Mouse (Mus musculus) forebrain, embryonic 11.5 days (tissue): ENCODE measurements around the gene Fgf6. TPM values are rescaled to one million over a fixed set of nuclear protein-coding genes. Genes with fewer than 3 reads are reported as not detected.

ENCODE experiments used
- ATAC-seq: fragments of 200-750 bp; cut with Nextera tagmentation; replicated peaks from 2 replicates; pipeline ENCODE4 v1.8.0; 2017; ENCODE audit warnings: moderate TSS enrichment; ENCODE audit not compliant: low FRiP score
- DNase-seq: peaks from one replicate; pipeline ENCODE4 v3.0.0-alpha.2; 2017; ENCODE audit warnings: low spot score
- H3K27ac ChIP-seq: fragments of 300-500 bp; sonication (generic); 2 replicates; pipeline ENCODE4 v1.5.1; 2014; ENCODE audit warnings: low read depth, low read length
- H3K27me3 ChIP-seq: fragments of 300-500 bp; sonication (generic); 2 replicates; pipeline ENCODE4 v1.6.1; 2014; ENCODE audit warnings: mild to moderate bottlenecking, low read length, mixed read lengths; ENCODE audit not compliant: control insufficient read depth, insufficient read depth
- H3K36me3 ChIP-seq: fragments of 300-500 bp; sonication (generic); 2 replicates; pipeline ENCODE4 v1.6.1; 2014; ENCODE audit warnings: mild to moderate bottlenecking, low read length, moderate library complexity, mixed read lengths; ENCODE audit not compliant: control insufficient read depth, insufficient read depth
- H3K4me1 ChIP-seq: fragments of 300-500 bp; sonication (generic); replicated peaks from 2 replicates; pipeline ENCODE4 v1.6.1; 2014; ENCODE audit warnings: low read length, mixed read lengths; ENCODE audit not compliant: control insufficient read depth, insufficient read depth
- H3K4me2 ChIP-seq: fragments of 300-500 bp; sonication (generic); 2 replicates; pipeline ENCODE4 v1.6.1; 2014; ENCODE audit warnings: low read depth, mild to moderate bottlenecking, low read length, moderate library complexity, mixed read lengths; ENCODE audit not compliant: severe bottlenecking
- H3K4me3 ChIP-seq: fragments of 300-500 bp; sonication (generic); 2 replicates; pipeline ENCODE4 v1.5.1; 2014; ENCODE audit warnings: low read depth, low read length
- H3K9ac ChIP-seq: fragments of 300-500 bp; sonication (generic); 2 replicates; pipeline ENCODE4 v1.6.1; 2014; ENCODE audit warnings: low read length
- H3K9me3 ChIP-seq: fragments of 300-500 bp; sonication (generic); 2 replicates; pipeline ENCODE4 v1.6.1; 2016; ENCODE audit warnings: low read length, mixed read lengths; ENCODE audit not compliant: control insufficient read depth
- WGBS: fragments of 180-500 bp; shearing (Covaris S2); extraction: QIAGEN DNeasy Blood & Tissue Kit; methylation state at CpG from one replicate; pipeline ENCODE4 v1.1.7; 2014; 5-methylcytosine and 5-hydroxymethylcytosine counted together
- polyA plus RNA-seq: library from polyadenylated mRNA; unstranded; fragments of >200 nt; fragmentation: Nextera tagmentation; extraction: Ambion mirVana; gene quantifications from 2 replicates; pipeline ENCODE4 v1.2.1, GENCODE M21; 2014

The Fgf6 gene
- polyA plus RNA-seq, 1 experiment from 2014 or later, result not detected

GRCm38 (mm10) chr6:127059975-127060374 is 44.6 kb downstream of the Fgf6 start:
- Histone ChIP-seq H3K27me3 (no peaks in the 10 kb centered on the region; the same call in 1 of the 2 replicates), H3K36me3 (no peaks in the 10 kb centered on the region), H3K4me3 (no peak overlapping the region), H3K27ac (no peak overlapping the region), H3K9me3 (no peaks in the 10 kb centered on the region), H3K9ac (no peak overlapping the region), H3K4me2 (no peak overlapping the region), H3K4me1 (0 out of 2 replicates have a peak, but pooled peaks cover 2% of the 10 kb centered on the region)
- DNase-seq (no peak), ATAC-seq (no peak)
- WGBS, result 87% methylated on average over 4 of the region's 4 CpGs

GRCm38 (mm10) chr6:127063915-127064314 is 48.5 kb downstream of the Fgf6 start:
- Histone ChIP-seq H3K4me3 (no peak overlapping the region), H3K4me1 (0 out of 2 replicates have a peak, but pooled peaks cover 2% of the 10 kb centered on the region), H3K9me3 (no peaks in the 10 kb centered on the region), H3K4me2 (no peak overlapping the region), H3K9ac (no peak overlapping the region), H3K27me3 (no peaks in the 10 kb centered on the region; the same call in 1 of the 2 replicates), H3K27ac (no peak overlapping the region), H3K36me3 (no peaks in the 10 kb centered on the region)
- DNase-seq, result no peak
- ATAC-seq, result no peak
- WGBS, result 89% methylated on average over 3 of the region's 3 CpGs

- no peak overlapping the region for H3K4me2 ChIP-seq
- H3K27me3 ChIP-seq, result no peaks in the 10 kb centered on the region; the same call in 1 of the 2 replicates
- DNase-seq (no peak), ATAC-seq (no peak)
- H3K9ac ChIP-seq, result peak overlapping the region; percentile 37; the same call in 1 of the 2 replicates
- no peak overlapping the region for H3K4me3 ChIP-seq
- no peak overlapping the region for H3K27ac ChIP-seq
- H3K9me3 ChIP-seq, result no peaks in the 10 kb centered on the region
- H3K4me1 ChIP-seq, result 0 out of 2 replicates have a peak, but pooled peaks cover 2% of the 10 kb centered on the region
- 6% methylated on average over 14 of the region's 14 CpGs for WGBS
- H3K36me3 ChIP-seq, result no peaks in the 10 kb centered on the region
Measured at GRCm38 (mm10) chr6:127064815-127065214, 49.4 kb downstream of the Fgf6 start.

- ATAC-seq, result peak; percentile 76
- peaks cover 3% of the 10 kb centered on the region; the same call in 1 of the 2 replicates for H3K4me1 ChIP-seq
- H3K36me3 ChIP-seq, result no peaks in the 10 kb centered on the region
- no peaks in the 10 kb centered on the region for H3K9me3 ChIP-seq
- no peak within 1 kb of the TSS for H3K4me2 ChIP-seq
- no peak within 1 kb of the TSS for H3K4me3 ChIP-seq
- no peak within 1 kb of the TSS for H3K27ac ChIP-seq
- no peak within 1 kb of the TSS for H3K9ac ChIP-seq
- WGBS, result 11% methylated on average over 5 of the region's 5 CpGs
- H3K27me3 ChIP-seq, result no peaks in the 10 kb centered on the region
- peak; percentile 61 for DNase-seq
Measured at GRCm38 (mm10) chr6:127072817-127073216, 57.4 kb downstream of the Fgf6 start, which contains the start of gene Fgf23. Gene Fgf23, plus strand, starts transcription at chr6:127072902.

Other genes starting within 250 kb of the Fgf6 start
- 161 and 183 TPM in 2 replicates for gene Ndufa9, start 166.4 kb upstream of the Fgf6 start, polyA plus RNA-seq
- 0.12 TPM in 1 of 2 replicates, not detected in the other for gene Akap3, start 162.5 kb upstream of the Fgf6 start, polyA plus RNA-seq
- not detected in 2 replicates for gene Dyrk4, start 93.7 kb upstream of the Fgf6 start, polyA plus RNA-seq
- gene Rad51ap1, start 76.0 kb upstream of the Fgf6 start, polyA plus RNA-seq, result 82.0 and 104 TPM in 2 replicates
- gene D6Wsu163e, start 75.6 kb upstream of the Fgf6 start, polyA plus RNA-seq, result 19.7 and 19.8 TPM in 2 replicates
- not detected in 2 replicates for gene Fgf23, start 57.3 kb downstream of the Fgf6 start, polyA plus RNA-seq
- gene Tigar, start 94.0 kb downstream of the Fgf6 start, polyA plus RNA-seq, result 5.3 and 6.8 TPM in 2 replicates
- 1,258 and 1,292 TPM in 2 replicates for gene Ccnd2, start 136.6 kb downstream of the Fgf6 start, polyA plus RNA-seq